Mouse (Mus musculus) heart, postnatal 0 days (tissue): ENCODE data around the gene 4930523C07Rik. TPM values are rescaled to one million over a fixed set of nuclear protein-coding genes. Genes with fewer than 3 reads are reported as not detected.

Source experiments
- ATAC-seq: fragments of 200-750 bp; cut with Nextera tagmentation; 2 replicates; pipeline ENCODE4 v1.8.0; 2017; ENCODE audit warnings: low read depth, moderate number of reproducible peaks, moderate library complexity; ENCODE audit not compliant: insufficient read depth
- DNase-seq: peaks from one replicate; pipeline ENCODE4 v3.0.0-alpha.2; 2016; ENCODE audit warnings: low spot score
- H3K27ac ChIP-seq: fragments of 300-500 bp; sonication (generic); 2 replicates; pipeline ENCODE4 v1.5.1; 2014; ENCODE audit warnings: low read depth, mild to moderate bottlenecking
- H3K27me3 ChIP-seq: fragments of 300-500 bp; sonication (generic); 2 replicates; pipeline ENCODE4 v1.6.1; 2014; ENCODE audit warnings: low read length, mixed read lengths; ENCODE audit not compliant: control insufficient read depth, insufficient read depth
- H3K36me3 ChIP-seq: fragments of 300-500 bp; sonication (generic); replicated peaks from 2 replicates; pipeline ENCODE4 v1.6.1; 2014; ENCODE audit warnings: low read length, mixed read lengths; ENCODE audit not compliant: control insufficient read depth, insufficient read depth
- H3K4me1 ChIP-seq: fragments of 300-500 bp; sonication (generic); 2 replicates; pipeline ENCODE4 v1.6.1; 2014; ENCODE audit warnings: antibody characterized with exemption; ENCODE audit not compliant: control insufficient read depth, insufficient read depth
- H3K4me2 ChIP-seq: fragments of 300-500 bp; sonication (generic); 2 replicates; pipeline ENCODE4 v1.6.1; 2014; ENCODE audit warnings: low read depth, mild to moderate bottlenecking, low read length, moderate library complexity
- H3K4me3 ChIP-seq: fragments of 300-500 bp; sonication (generic); 2 replicates; pipeline ENCODE4 v1.5.1; 2014; ENCODE audit warnings: low read depth, low read length
- H3K9ac ChIP-seq: fragments of 300-500 bp; sonication (generic); replicated peaks from 2 replicates; pipeline ENCODE4 v1.6.1; 2014; ENCODE audit warnings: low read depth, low read length, mixed read lengths
- H3K9me3 ChIP-seq: fragments of 300-500 bp; sonication (generic); replicated peaks from 2 replicates; pipeline ENCODE4 v1.6.1; 2016; ENCODE audit warnings: low read length; ENCODE audit not compliant: control insufficient read depth
- CTCF ChIP-seq: IDR thresholded peaks from 2 replicates; pipeline ENCODE4 v1.5.1; 2016; ENCODE audit warnings: antibody characterized with exemption, control low read depth, low read depth
- EP300 ChIP-seq: IDR thresholded peaks from 2 replicates; pipeline ENCODE4 v1.6.1; 2016; ENCODE audit warnings: antibody characterized with exemption, low read depth
- WGBS: fragments of 180-500 bp; shearing (Covaris S2); extraction: QIAGEN DNeasy Blood & Tissue Kit; methylation state at CpG from one replicate; pipeline ENCODE4 v1.1.7; 2014; 5-methylcytosine and 5-hydroxymethylcytosine counted together
- polyA plus RNA-seq: library from polyadenylated mRNA; unstranded; fragments of >200 nt; fragmentation: Nextera tagmentation; extraction: Ambion mirVana; gene quantifications from 2 replicates; pipeline ENCODE4 v1.2.1, GENCODE M21; 2015
- total RNA-seq: library from RNA; depleted of rRNA; stranded (reverse); fragments of >200 nt; gene quantifications from 2 replicates; pipeline ENCODE4 v1.2.3, GENCODE M21; 2014; ENCODE audit warnings: low replicate concordance

Gene 4930523C07Rik
- total and polyA plus RNA-seq, 2 experiments from 2014 or later, result 17.8 to 18.6 TPM

GRCm38 (mm10) chr1:160082647-160083046 lies 38.5 kb downstream of the 4930523C07Rik start:
- WGBS, result 76% methylated on average over 1 of the region's 1 CpGs
- H3K36me3 ChIP-seq, result peaks cover 9% of the 10 kb centered on the region; the same call in 1 of the 2 replicates
- H3K27me3 ChIP-seq, result no peaks in the 10 kb centered on the region
- H3K9ac ChIP-seq, result no peak overlapping the region
- H3K27ac ChIP-seq, result no peak overlapping the region
- ATAC-seq (no peak), DNase-seq (no peak)
- H3K4me2 ChIP-seq, result no peak overlapping the region
- H3K9me3 ChIP-seq, result no peaks in the 10 kb centered on the region
- H3K4me3 ChIP-seq, result no peak overlapping the region
- H3K4me1 ChIP-seq, result no peaks in the 10 kb centered on the region
- TF ChIP-seq EP300 (no peak), CTCF (no peak)

GRCm38 (mm10) chr1:160084239-160084638 lies 40.1 kb downstream of the 4930523C07Rik start:
- WGBS, result 86% methylated on average over 1 of the region's 1 CpGs
- no peak overlapping the region for H3K9ac ChIP-seq
- TF ChIP-seq CTCF, result no peak
- TF ChIP-seq EP300, result no peak
- H3K27ac ChIP-seq, result no peak overlapping the region
- DNase-seq (no peak), ATAC-seq (no peak)
- H3K9me3 ChIP-seq, result no peaks in the 10 kb centered on the region
- H3K4me2 ChIP-seq, result no peak overlapping the region
- no peak overlapping the region for H3K4me3 ChIP-seq
- H3K36me3 ChIP-seq, result no peaks in the 10 kb centered on the region
- no peaks in the 10 kb centered on the region for H3K27me3 ChIP-seq
- H3K4me1 ChIP-seq, result no peaks in the 10 kb centered on the region

GRCm38 (mm10) chr1:160086651-160087050 lies 42.5 kb downstream of the 4930523C07Rik start:
- H3K9ac ChIP-seq, result no peak overlapping the region
- H3K27ac ChIP-seq, result no peak overlapping the region
- no peak overlapping the region for H3K4me2 ChIP-seq
- no peaks in the 10 kb centered on the region for H3K36me3 ChIP-seq
- TF ChIP-seq CTCF, result no peak
- TF ChIP-seq EP300, result no peak
- DNase-seq (no peak), ATAC-seq (no peak)
- H3K4me3 ChIP-seq, result no peak overlapping the region
- 77% methylated on average over 2 of the region's 2 CpGs for WGBS
- no peaks in the 10 kb centered on the region for H3K4me1 ChIP-seq
- H3K27me3 ChIP-seq, result no peaks in the 10 kb centered on the region
- H3K9me3 ChIP-seq, result no peaks in the 10 kb centered on the region

- TF ChIP-seq EP300 (no peak), CTCF (peak; percentile 38)
- no peaks in the 10 kb centered on the region for H3K27me3 ChIP-seq
- no peak overlapping the region for H3K4me2 ChIP-seq
- no peaks in the 10 kb centered on the region for H3K4me1 ChIP-seq
- no peak overlapping the region for H3K4me3 ChIP-seq
- no peaks in the 10 kb centered on the region for H3K36me3 ChIP-seq
- DNase-seq (no peak), ATAC-seq (no peak)
- no peak overlapping the region for H3K27ac ChIP-seq
- 84% methylated on average over 5 of the region's 5 CpGs for WGBS
- no peak overlapping the region for H3K9ac ChIP-seq
- no peaks in the 10 kb centered on the region for H3K9me3 ChIP-seq
Measured at GRCm38 (mm10) chr1:160099659-160100302, 55.6 kb downstream of the 4930523C07Rik start.

- H3K9ac ChIP-seq, result no peak overlapping the region
- WGBS, result 69% methylated on average over 5 of the region's 5 CpGs
- no peaks in the 10 kb centered on the region for H3K4me1 ChIP-seq
- no peak for TF ChIP-seq CTCF
- ATAC-seq (no peak), DNase-seq (no peak)
- no peaks in the 10 kb centered on the region for H3K9me3 ChIP-seq
- H3K4me2 ChIP-seq, result no peak overlapping the region
- no peak overlapping the region for H3K4me3 ChIP-seq
- H3K27ac ChIP-seq, result no peak overlapping the region
- no peaks in the 10 kb centered on the region for H3K36me3 ChIP-seq
- no peaks in the 10 kb centered on the region for H3K27me3 ChIP-seq
Measured at GRCm38 (mm10) chr1:160100996-160101395, 56.8 kb downstream of the 4930523C07Rik start.

GRCm38 (mm10) chr1:160105426-160105825 lies 61.2 kb downstream of the 4930523C07Rik start:
- no peak overlapping the region for H3K4me2 ChIP-seq
- H3K27me3 ChIP-seq, result no peaks in the 10 kb centered on the region
- no peak overlapping the region for H3K27ac ChIP-seq
- TF ChIP-seq CTCF (no peak), EP300 (no peak)
- DNase-seq (no peak), ATAC-seq (no peak)
- H3K4me3 ChIP-seq, result no peak overlapping the region
- H3K9me3 ChIP-seq, result no peaks in the 10 kb centered on the region
- no peak overlapping the region for H3K9ac ChIP-seq
- no peaks in the 10 kb centered on the region for H3K36me3 ChIP-seq
- WGBS, result 73% methylated on average over 5 of the region's 5 CpGs
- no peaks in the 10 kb centered on the region for H3K4me1 ChIP-seq
